Mouse (Mus musculus) MEL (cell line): ENCODE results near the gene Meaf6. TPM values are rescaled to one million over a fixed set of nuclear protein-coding genes. Genes with fewer than 3 reads are reported as not detected.

Experiments used
- DNase-seq: peaks from one replicate; pipeline ENCODE4 v3.0.0; 2011; ENCODE audit warnings: low read depth, low spot score
- H3K27ac ChIP-seq: 2 replicates; pipeline ENCODE4 v1.5.1; 2012; ENCODE audit warnings: low read depth, mild to moderate bottlenecking, control low read depth, low read length, moderate library complexity; ENCODE audit not compliant: control insufficient read depth
- H3K27me3 ChIP-seq, 2 experiments: fragments of 150-350 bp in 1 of 2; sonication (generic) in 1 of 2; 2 replicates each; pipeline ENCODE4 v1.6.1; 2012; ENCODE audit warnings: low read length in 2 of 2, mild to moderate bottlenecking in 2 of 2, improper control_type of control experiment in 1 of 2, moderate library complexity in 1 of 2; ENCODE audit not compliant: insufficient read depth in 2 of 2, control insufficient read depth in 1 of 2
- H3K36me3 ChIP-seq, 2 experiments: 2 replicates each; pipeline ENCODE4 v1.6.1; 2012 to 2014; ENCODE audit warnings: low read length in 2 of 2, improper control_type of control experiment in 1 of 2, inconsistent platforms in 1 of 2, mild to moderate bottlenecking in 1 of 2; ENCODE audit not compliant: insufficient read depth in 2 of 2, control insufficient read depth in 1 of 2
- H3K4me1 ChIP-seq, 2 experiments: fragments of 150-350 bp in 1 of 2; sonication (generic) in 1 of 2; 2 replicates each; pipeline ENCODE4 v1.6.1; 2012; ENCODE audit warnings: low read length in 2 of 2, improper control_type of control experiment in 1 of 2, mild to moderate bottlenecking in 1 of 2; ENCODE audit not compliant: insufficient read depth in 2 of 2, control insufficient read depth in 1 of 2
- H3K4me3 ChIP-seq, 2 experiments: fragments of 150-350 bp in 1 of 2; sonication (generic) in 1 of 2; 2 replicates each; pipeline ENCODE4 v1.5.1; 2012; ENCODE audit warnings: low read depth in 2 of 2, low read length in 2 of 2, mild to moderate bottlenecking in 2 of 2, moderate library complexity in 2 of 2, control low read depth in 1 of 2, improper control_type of control experiment in 1 of 2; ENCODE audit not compliant: control insufficient read depth in 1 of 2, insufficient read depth in 1 of 2
- H3K79me2 ChIP-seq: 2 replicates; pipeline ENCODE4 v1.6.1; 2012; ENCODE audit warnings: mild to moderate bottlenecking, low read length, moderate library complexity; ENCODE audit not compliant: control insufficient read depth, poor library complexity, insufficient read depth
- H3K9ac ChIP-seq: 2 replicates; pipeline ENCODE4 v1.6.1; 2012; ENCODE audit warnings: low read depth, mild to moderate bottlenecking, control low read depth, low read length, moderate library complexity; ENCODE audit not compliant: control insufficient read depth, poor library complexity, severe bottlenecking
- H3K9me3 ChIP-seq: fragments of 150-350 bp; sonication (generic); replicated peaks from 2 replicates; pipeline ENCODE4 v1.6.1; 2012; ENCODE audit warnings: mild to moderate bottlenecking, low read length, improper control_type of control experiment, moderate library complexity; ENCODE audit not compliant: insufficient read depth
- CHD1 ChIP-seq: IDR thresholded peaks from 2 replicates; pipeline ENCODE4 v1.6.1; 2012; ENCODE audit warnings: low read depth, mild to moderate bottlenecking, inconsistent platforms, low read length, improper control_type of control experiment
- CTCF ChIP-seq, 3 experiments: IDR thresholded peaks in 2 of 3; conservative IDR thresholded peaks in 1 of 3; 2 replicates each; pipeline ENCODE4 v1.5.1; 2011 to 2012; ENCODE audit warnings: low read length in 3 of 3, low read depth in 2 of 3, mild to moderate bottlenecking in 2 of 3, improper control_type of control experiment in 1 of 3, inconsistent platforms in 1 of 3, mixed read lengths in 1 of 3, moderate library complexity in 1 of 3; ENCODE audit not compliant: control insufficient read depth in 1 of 3, insufficient read depth in 1 of 3, poor library complexity in 1 of 3, severe bottlenecking in 1 of 3
- E2F4 ChIP-seq: IDR thresholded peaks from 2 replicates; pipeline ENCODE4 v1.6.1; 2011; ENCODE audit warnings: low read depth, low read length, improper control_type of control experiment, borderline replicate concordance
- EP300 ChIP-seq, 2 experiments: IDR thresholded peaks; 2 replicates each; pipeline ENCODE4 v1.6.1; 2011; ENCODE audit warnings: improper control_type of control experiment in 2 of 2, low read length in 2 of 2, low read depth in 1 of 2, mild to moderate bottlenecking in 1 of 2
- GATA1 ChIP-seq: IDR thresholded peaks from 2 replicates; pipeline ENCODE4 v1.6.1; 2011; ENCODE audit warnings: low read depth, low read length, improper control_type of control experiment
- MAX ChIP-seq: IDR thresholded peaks from 2 replicates; pipeline ENCODE4 v1.6.1; 2011; ENCODE audit warnings: low read length, improper control_type of control experiment
- MAZ ChIP-seq: IDR thresholded peaks from 2 replicates; pipeline ENCODE4 v1.6.1; 2012; ENCODE audit warnings: low read depth, mild to moderate bottlenecking, inconsistent platforms, low read length, improper control_type of control experiment
- MYB ChIP-seq: IDR thresholded peaks from 2 replicates; pipeline ENCODE4 v1.6.1; 2011; ENCODE audit warnings: mild to moderate bottlenecking, low read depth, low read length, improper control_type of control experiment
- POLR2A ChIP-seq, 2 experiments: IDR thresholded peaks; 2 replicates each; pipeline ENCODE4 v1.6.1; 2011 to 2012; ENCODE audit warnings: low read length in 2 of 2, mild to moderate bottlenecking in 2 of 2, control low read depth in 1 of 2, improper control_type of control experiment in 1 of 2, low read depth in 1 of 2, moderate library complexity in 1 of 2; ENCODE audit not compliant: control insufficient read depth in 1 of 2, insufficient read depth in 1 of 2, poor library complexity in 1 of 2
- SIN3A ChIP-seq: IDR thresholded peaks from 2 replicates; pipeline ENCODE4 v1.6.1; 2012; ENCODE audit warnings: low read length, improper control_type of control experiment, inconsistent platforms
- SMC3 ChIP-seq: IDR thresholded peaks from 2 replicates; pipeline ENCODE4 v1.6.1; 2011; ENCODE audit warnings: low read depth, low read length, improper control_type of control experiment
- UBTF ChIP-seq: IDR thresholded peaks from 2 replicates; pipeline ENCODE4 v1.6.1; 2012; ENCODE audit warnings: low read depth, mild to moderate bottlenecking, inconsistent platforms, low read length, improper control_type of control experiment, moderate library complexity, borderline replicate concordance; ENCODE audit not compliant: insufficient read depth
- ZC3H11A ChIP-seq: IDR thresholded peaks from 2 replicates; pipeline ENCODE4 v1.6.1; 2012; ENCODE audit warnings: low read depth, mild to moderate bottlenecking, inconsistent platforms, low read length, improper control_type of control experiment
- polyA plus RNA-seq, 2 experiments: library from polyadenylated mRNA; stranded (reverse) in 1 of 2; unstranded in 1 of 2; fragments of >175 nt in 1 of 2; fragments of >200 nt in 1 of 2; gene quantifications; 2 replicates each; pipeline versions ENCODE4 v1.2.1 to v1.2.4; 2012; ENCODE audit warnings: low replicate concordance in 2 of 2, low read depth in 1 of 2; ENCODE audit not compliant: insufficient read length in 2 of 2, insufficient read depth in 1 of 2, missing spikeins in 1 of 2
- total RNA-seq: library from RNA; depleted of rRNA; stranded (reverse); fragments of 300-350 nt; gene quantifications from 2 replicates; pipeline ENCODE4 v1.2.3, GENCODE M21; 2012

Gene Meaf6
- total and polyA plus RNA-seq, 3 experiments = 34.9 to 46.7 TPM; not detected in 1

DNA sequence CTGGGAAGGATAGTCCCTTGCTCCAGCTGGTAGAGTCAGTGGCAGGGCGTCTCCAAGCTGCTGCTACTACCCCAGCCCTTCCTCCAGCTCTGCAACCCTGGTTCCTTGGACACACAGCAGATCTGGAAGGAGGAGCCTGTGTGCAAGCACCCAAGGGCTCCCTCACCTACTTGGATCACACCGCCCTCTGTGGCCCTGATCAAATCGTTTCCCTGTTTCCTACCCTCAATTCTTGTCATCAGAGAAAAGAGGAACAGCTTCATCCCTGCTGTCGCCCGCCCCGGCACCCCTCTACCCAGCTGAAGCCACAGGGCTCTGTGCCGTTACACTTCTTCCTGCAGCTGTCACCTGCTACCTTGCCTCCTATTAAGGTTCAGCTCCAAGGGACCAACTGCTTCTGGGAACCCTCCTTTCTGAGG is 33.0 kb downstream of the Meaf6 start (continued):
- TF ChIP-seq ZC3H11A = no peak
- TF ChIP-seq, all 39 proteins: peak for 6

DNA sequence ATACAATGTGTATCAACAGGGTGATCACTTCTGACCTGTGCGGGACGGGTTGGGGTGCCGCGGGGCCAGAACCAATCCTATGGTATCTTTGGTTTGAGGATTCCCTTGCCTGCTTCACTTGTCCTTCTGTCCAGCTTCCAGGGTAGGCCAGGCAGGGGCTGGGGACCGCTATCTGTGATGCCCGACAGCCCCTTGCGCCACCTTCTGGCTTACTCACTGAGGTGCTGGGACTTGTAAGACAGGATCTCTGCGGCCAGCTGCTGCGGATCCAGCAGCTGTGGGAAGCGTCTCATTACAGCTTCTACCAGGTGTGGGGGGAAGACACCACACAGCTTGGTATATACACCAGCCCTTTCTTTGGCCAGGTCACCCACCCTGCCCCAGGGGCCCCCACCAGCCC is 34.1 kb downstream of the Meaf6 start:
- no peak overlapping the region for H3K9ac ChIP-seq
- no peak overlapping the region for H3K4me3 ChIP-seq
- H3K4me1 ChIP-seq = peaks cover 10 to 33% of the 10 kb centered on the region in 2 experiments
- no peaks in the 10 kb centered on the region for H3K9me3 ChIP-seq
- H3K79me2 ChIP-seq = no peaks in the 10 kb centered on the region
- H3K27me3 ChIP-seq = no peaks in the 10 kb centered on the region
- DNase-seq = no peak
- H3K27ac ChIP-seq = no peak overlapping the region
- H3K36me3 ChIP-seq = peaks cover 0 to 19% of the 10 kb centered on the region in 2 experiments; a peak in 2 of 4 replicates
- no peak for TF ChIP-seq MAX
- no peak for TF ChIP-seq SIN3A
- TF ChIP-seq CTCF (IDR thresholded peaks at IDR 0.05 in 2 of 3, conservative IDR thresholded peaks at IDR 0.05 in 1 of 3; ENCODE audit: control insufficient read depth in 1 of 3, insufficient read depth in 1 of 3, low read depth in 2 of 3, low read length in 3 of 3, poor library complexity in 1 of 3, severe bottlenecking in 1 of 3) = peak in 2 of 3 experiments; percentile 5 to 26; a peak in 1 of 6 replicates

DNA sequence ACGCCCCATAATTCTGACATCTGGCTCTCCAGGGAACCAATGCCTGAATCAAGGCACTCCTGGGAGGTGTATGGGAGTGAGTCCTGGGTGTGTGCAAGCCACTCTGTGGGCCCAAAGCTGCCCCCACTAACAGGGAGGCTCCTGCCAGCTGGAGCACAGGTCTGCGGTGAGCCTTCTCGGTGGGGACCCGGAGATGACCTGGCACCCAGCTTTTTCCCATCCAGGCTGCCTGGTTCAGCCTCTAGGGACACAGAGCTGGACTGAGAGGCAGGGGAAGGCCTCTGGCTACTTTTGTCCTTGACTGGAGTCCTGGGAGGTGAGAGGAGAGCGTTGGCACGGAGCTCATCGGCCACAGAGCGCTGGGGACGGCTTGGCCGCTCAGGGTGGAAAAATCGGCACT is 34.8 kb downstream of the Meaf6 start:
- TF ChIP-seq SMC3 (no peak), MAZ (no peak), MYB (no peak), SIN3A (no peak), UBTF (no peak), POLR2A (IDR thresholded peaks at IDR 0.05; ENCODE audit: control insufficient read depth in 1 of 2, insufficient read depth in 1 of 2, low read depth in 1 of 2, low read length in 2 of 2, poor library complexity in 1 of 2) (no peak), ZC3H11A (no peak), GATA1 (no peak), EP300 (IDR thresholded peaks at IDR 0.05; ENCODE audit: low read depth in 1 of 2, low read length in 2 of 2) (no peak), CHD1 (no peak), E2F4 (no peak)
- Histone ChIP-seq H3K27me3 (no peaks in the 10 kb centered on the region), H3K36me3 (peaks cover 0 to 19% of the 10 kb centered on the region in 2 experiments; a peak in 2 of 4 replicates), H3K9ac (no peak overlapping the region), H3K27ac (no peak overlapping the region), H3K4me1 (peaks cover 9 to 29% of the 10 kb centered on the region in 2 experiments), H3K4me3 (no peak overlapping the region), H3K9me3 (no peaks in the 10 kb centered on the region), H3K79me2 (no peaks in the 10 kb centered on the region)
- no peak for DNase-seq
